In the genomic region with DNA sequence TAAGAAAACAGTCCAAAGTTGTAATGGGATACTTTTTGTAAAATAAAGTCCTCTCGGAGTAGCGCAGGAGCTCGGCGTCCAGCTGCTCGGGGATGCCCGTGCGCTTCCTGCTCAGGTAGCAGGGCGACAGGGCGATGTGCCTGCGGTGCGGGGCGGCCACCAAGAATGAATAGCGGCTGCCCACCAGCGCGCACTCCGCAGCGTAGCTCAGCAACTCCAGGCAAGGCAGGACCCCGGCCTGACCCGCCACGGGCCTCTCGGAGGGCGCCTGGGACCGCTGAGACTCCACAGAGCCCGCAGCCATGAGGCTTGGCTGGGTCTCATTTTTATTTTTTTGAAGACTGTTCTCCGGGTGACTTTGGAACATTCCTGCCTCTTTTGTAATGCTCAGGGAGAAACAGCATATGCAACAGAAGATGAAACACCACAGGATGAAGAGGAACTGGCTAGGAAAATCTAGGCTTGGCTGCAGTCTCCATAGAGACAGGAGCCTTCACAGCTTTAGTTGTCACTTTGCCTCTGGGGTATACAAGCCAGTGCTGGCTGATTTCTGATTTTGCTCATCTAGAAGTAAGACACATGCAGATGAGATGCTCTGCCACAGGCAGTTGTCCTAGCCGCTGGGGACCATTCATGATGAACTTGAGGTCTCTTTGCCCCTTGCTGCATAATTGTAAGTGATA, we compare ENCODE assay signal across 11 mouse cellular contexts. TPM values are rescaled to one million over a fixed set of nuclear protein-coding genes. Genes with fewer than 3 reads are reported as not detected.
DNase-seq lines count a peak whose midpoint lies in the region; ATAC-seq lines count a peak whose summit lies in the region.
"Had no signal": no experiment of that assay in that cellular context is flagged by ENCODE, and none has a peak within 500 bp of the region (broad histone marks: within the 10 kb centered on the region; RNA-seq: fewer than 3 reads in every experiment).

No protein-coding gene starts in this region.

- no peaks in the 10 kb centered on the region for H3K36me3 ChIP-seq in heart, embryonic 14.5 days (ENCODE audit: control insufficient read depth, insufficient read depth, low read length)
- no peaks in the 10 kb centered on the region for H3K36me3 ChIP-seq in forebrain, embryonic 13.5 days (ENCODE audit: poor library complexity, severe bottlenecking)
- no peaks in the 10 kb centered on the region for H3K36me3 ChIP-seq in midbrain, embryonic 10.5 days
- H3K36me3 ChIP-seq: G1E had no signal

- H3K9me3 ChIP-seq in heart, embryonic 14.5 days (ENCODE audit: control insufficient read depth, low read length), result no peaks in the 10 kb centered on the region
- H3K9me3 ChIP-seq in forebrain, embryonic 13.5 days (replicated peaks), result no peaks in the 10 kb centered on the region
- H3K9me3 ChIP-seq in midbrain, embryonic 10.5 days (replicated peaks), result no peaks in the 10 kb centered on the region
- H3K9me3 ChIP-seq: G1E; megakaryocyte, embryonic 14.5 days had no signal

- no peak for DNase-seq in heart, adult 11 months
- peak; percentile 6 for DNase-seq in ES-CJ7 (ENCODE audit: low read depth, low spot score)
- DNase-seq in midbrain, embryonic 10.5 days (ENCODE audit: low spot score), result peak; percentile 28
- no peak for DNase-seq in ovary, postnatal 36 days (ENCODE audit: low spot score)
- DNase-seq in spleen, postnatal 14 days (ENCODE audit: low spot score in 2 of 2), result no peak
- no peak for DNase-seq in thymus, postnatal 4 days

- H3K4me1 ChIP-seq in heart, embryonic 14.5 days (ENCODE audit: control insufficient read depth in 2 of 2, insufficient read depth in 2 of 2, low read length in 2 of 2), result no peaks in the 10 kb centered on the region
- 0 out of 2 replicates have a peak, but pooled peaks cover 5% of the 10 kb centered on the region for H3K4me1 ChIP-seq in forebrain, embryonic 13.5 days
- H3K4me1 ChIP-seq in midbrain, embryonic 10.5 days, result peaks cover 8% of the 10 kb centered on the region
- H3K4me1 ChIP-seq: megakaryocyte, embryonic 14.5 days had no signal

- H3K4me2 ChIP-seq in heart, embryonic 14.5 days (ENCODE audit: low read length), result peak overlapping the region; percentile 55
- peak overlapping the region; percentile 48 for H3K4me2 ChIP-seq in forebrain, embryonic 13.5 days

- no peak overlapping the region for H3K9ac ChIP-seq in heart, embryonic 14.5 days (ENCODE audit: low read length)
- H3K9ac ChIP-seq in forebrain, embryonic 13.5 days, result no peak overlapping the region

- ATAC-seq in heart, embryonic 14.5 days (ENCODE audit: insufficient number of reproducible peaks, insufficient read depth, low FRiP score, low read depth), result no peak
- no peak for ATAC-seq in forebrain, embryonic 13.5 days

- no peak overlapping the region; a peak in 1 of 4 replicates for H3K4me3 ChIP-seq in heart, embryonic 14.5 days (ENCODE audit: control insufficient read depth in 1 of 2, insufficient read depth in 1 of 2, low read depth in 1 of 2, low read length in 2 of 2)
- H3K4me3 ChIP-seq in forebrain, embryonic 13.5 days, result 0 out of 2 replicates have a peak overlapping the region, but pooled peaks have one; percentile 10
- peak overlapping the region; percentile 36 for H3K4me3 ChIP-seq in midbrain, embryonic 10.5 days
- H3K4me3 ChIP-seq: erythroblast, embryonic 14.5 days; megakaryocyte, embryonic 14.5 days had no signal

- no peak overlapping the region for H3K27ac ChIP-seq in heart, embryonic 14.5 days (replicated peaks in 1 of 2; ENCODE audit: control insufficient read depth in 1 of 2, insufficient read depth in 1 of 2, low read depth in 2 of 2, low read length in 2 of 2)
- H3K27ac ChIP-seq in forebrain, embryonic 13.5 days, result no peak overlapping the region
- no peak overlapping the region for H3K27ac ChIP-seq in midbrain, embryonic 10.5 days (replicated peaks)

- 0 out of 2 replicates have a peak, but pooled peaks cover 4% of the 10 kb centered on the region for H3K27me3 ChIP-seq in heart, embryonic 14.5 days (ENCODE audit: control insufficient read depth, insufficient read depth, low read length)
- H3K27me3 ChIP-seq in forebrain, embryonic 13.5 days, result no peaks in the 10 kb centered on the region
- H3K27me3 ChIP-seq in midbrain, embryonic 10.5 days (ENCODE audit: low read depth, poor library complexity, severe bottlenecking), result no peaks in the 10 kb centered on the region
- H3K27me3 ChIP-seq: megakaryocyte, embryonic 14.5 days had no signal

- 14% methylated on average over 26 of the region's 26 CpGs for WGBS in heart, embryonic 14.5 days
- 22% methylated on average over 26 of the region's 26 CpGs for WGBS in forebrain, embryonic 13.5 days
- 24% methylated on average over 26 of the region's 26 CpGs for WGBS in midbrain, embryonic 10.5 days

RNA-seq across cellular contexts. Expression of a gene that starts 21.5 kb away (rescaled TPM):
- not detected in 2 replicates for polyA plus RNA-seq in heart, embryonic 14.5 days (2014; fragmentation: Nextera tagmentation; extraction: Ambion mirVana)
- polyA plus RNA-seq in forebrain, embryonic 13.5 days (2015; fragmentation: Nextera tagmentation; extraction: Ambion mirVana), result not detected in 2 replicates
- not detected in 2 replicates for polyA plus RNA-seq in midbrain, embryonic 10.5 days (2016; fragmentation: Nextera tagmentation; extraction: Ambion mirVana)
- polyA plus RNA-seq: erythroblast, embryonic 14.5 days; G1E had no signal

Comparison
In these comparisons a context has a peak if more than half of its experiments do, and no peak if none do; other contexts are left out.
1. H3K4me3 ChIP-seq: peak in forebrain, embryonic 13.5 days (single experiment) and midbrain, embryonic 10.5 days (single experiment); none in heart, embryonic 14.5 days (0 of 2).
2. DNase-seq: peak in ES-CJ7 (single experiment) and midbrain, embryonic 10.5 days (single experiment); none in heart, adult 11 months (single experiment), ovary, postnatal 36 days (single experiment), spleen, postnatal 14 days (0 of 2) and thymus, postnatal 4 days (single experiment).